Mouse (Mus musculus) heart, adult 2 months (tissue): Measurements from ENCODE around the gene Arg2. TPM values are rescaled to one million over a fixed set of nuclear protein-coding genes. Genes with fewer than 3 reads are reported as not detected.

Experiments used
- DNase-seq, 2 experiments: peaks; one replicate each; pipeline ENCODE4 v3.0.0; 2021
- H3K27ac ChIP-seq: fragments of 200-600 bp; 2 replicates; pipeline ENCODE4 v1.8.1; 2022
- H3K27me3 ChIP-seq: fragments of 200-500 bp; 2 replicates; pipeline ENCODE4 v1.6.1; 2012; ENCODE audit warnings: mild to moderate bottlenecking, low read length, inconsistent platforms, mixed read lengths; ENCODE audit not compliant: control insufficient read depth, insufficient read depth
- H3K36me3 ChIP-seq: fragments of 200-500 bp; 2 replicates; pipeline ENCODE4 v1.6.1; 2012; ENCODE audit warnings: low read length, inconsistent platforms; ENCODE audit not compliant: control insufficient read depth, insufficient read depth
- H3K4me1 ChIP-seq: fragments of 200-500 bp; 2 replicates; pipeline ENCODE4 v1.6.1; 2011; ENCODE audit warnings: low read length; ENCODE audit not compliant: control insufficient read depth, insufficient read depth
- H3K4me3 ChIP-seq: fragments of 200-600 bp; 2 replicates; pipeline ENCODE4 v1.8.1; 2022
- H3K79me2 ChIP-seq: fragments of 200-500 bp; replicated peaks from 2 replicates; pipeline ENCODE4 v1.6.1; 2012; ENCODE audit warnings: mild to moderate bottlenecking, inconsistent platforms, low read length, moderate library complexity, mixed read lengths; ENCODE audit not compliant: control insufficient read depth, insufficient read depth
- H3K9ac ChIP-seq: fragments of 200-500 bp; 2 replicates; pipeline ENCODE4 v1.6.1; 2012; ENCODE audit warnings: low read depth, mild to moderate bottlenecking, control low read depth, inconsistent platforms, low read length, mixed read lengths
- CTCF ChIP-seq: fragments of 200-600 bp; IDR thresholded peaks from 2 replicates; pipeline ENCODE4 v1.8.1; 2022; ENCODE audit warnings: antibody characterized with exemption, mild to moderate bottlenecking, moderate library complexity
- EP300 ChIP-seq: fragments of 200-500 bp; IDR thresholded peaks from 2 replicates; pipeline ENCODE4 v1.6.1; 2011; ENCODE audit warnings: low read depth, low read length, control low read depth; ENCODE audit not compliant: insufficient read depth
- POLR2A ChIP-seq: fragments of 200-500 bp; IDR thresholded peaks from 2 replicates; pipeline ENCODE4 v1.6.1; 2011; ENCODE audit warnings: mild to moderate bottlenecking, low read depth, low read length, control low read depth; ENCODE audit not compliant: insufficient read depth
- WGBS: fragments of 180-500 bp; shearing (Covaris S2); methylation state at CpG from one replicate; pipeline ENCODE4 v1.1.7; 2018; 5-methylcytosine and 5-hydroxymethylcytosine counted together
- intact Hi-C: fragments of 180-260 bp; cut with DNase I; formaldehyde crosslinking; loops from one replicate; pipeline ENCODE4 v1.15.1; 2025
- polyA plus RNA-seq: library from polyadenylated mRNA; depleted of rRNA; stranded (reverse); fragments of >200 nt; gene quantifications from 2 replicates; pipeline ENCODE4 v1.2.3, GENCODE M21; 2012
- total RNA-seq, 2 experiments: library from RNA; stranded (reverse); gene quantifications; 2 replicates each; pipeline ENCODE4 v1.2.3; 2021

Arg2 gene
- total and polyA plus RNA-seq, 3 experiments, result 0.16 TPM; not detected in 2

- Histone ChIP-seq H3K4me3 (no peak overlapping the region), H3K79me2 (no peaks in the 10 kb centered on the region), H3K9ac (no peak overlapping the region), H3K27me3 (peaks cover 2% of the 10 kb centered on the region; the same call in 1 of the 2 replicates), H3K36me3 (no peaks in the 10 kb centered on the region), H3K4me1 (peaks cover 1% of the 10 kb centered on the region; the same call in 1 of the 2 replicates), H3K27ac (no peak overlapping the region)
- TF ChIP-seq POLR2A (no peak), CTCF (0 out of 2 replicates have a peak, but pooled peaks have one; percentile 2)
- no peak for DNase-seq
- intact Hi-C loops, result no loop called here
- 75% methylated on average over 2 of the region's 2 CpGs for WGBS
Observed at GRCm38 (mm10) chr12:79104544-79104943, 26.0 kb upstream of the Arg2 start.

DNA sequence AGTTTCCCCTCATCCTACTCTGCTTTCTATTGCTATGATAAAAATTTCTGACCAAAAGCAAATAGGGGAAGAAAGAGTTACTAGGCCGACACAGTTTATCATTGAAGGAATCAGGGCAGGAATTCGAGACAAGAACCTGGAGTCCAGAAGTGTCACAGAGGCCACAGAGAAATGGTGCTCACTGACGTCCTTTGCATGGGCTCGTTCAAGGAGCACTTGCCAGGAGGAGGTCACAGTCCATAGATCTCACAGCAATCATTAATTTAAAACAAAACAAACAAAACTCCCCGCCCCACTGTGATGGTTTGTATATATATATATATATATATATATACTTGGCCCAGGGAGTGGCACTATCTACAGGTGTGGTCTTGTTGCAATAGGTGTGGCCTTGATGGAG is 25.3 kb upstream of the Arg2 start:
- Histone ChIP-seq H3K27ac (no peak overlapping the region), H3K36me3 (no peaks in the 10 kb centered on the region), H3K79me2 (no peaks in the 10 kb centered on the region), H3K27me3 (peaks cover 2% of the 10 kb centered on the region; the same call in 1 of the 2 replicates), H3K9ac (no peak overlapping the region), H3K4me3 (no peak overlapping the region), H3K4me1 (peaks cover 1% of the 10 kb centered on the region; the same call in 1 of the 2 replicates)
- intact Hi-C loops, result no loop called here
- TF ChIP-seq EP300 (no peak), CTCF (no peak), POLR2A (no peak)
- 87% methylated on average over 5 of the region's 5 CpGs for WGBS
- no peak for DNase-seq

DNA sequence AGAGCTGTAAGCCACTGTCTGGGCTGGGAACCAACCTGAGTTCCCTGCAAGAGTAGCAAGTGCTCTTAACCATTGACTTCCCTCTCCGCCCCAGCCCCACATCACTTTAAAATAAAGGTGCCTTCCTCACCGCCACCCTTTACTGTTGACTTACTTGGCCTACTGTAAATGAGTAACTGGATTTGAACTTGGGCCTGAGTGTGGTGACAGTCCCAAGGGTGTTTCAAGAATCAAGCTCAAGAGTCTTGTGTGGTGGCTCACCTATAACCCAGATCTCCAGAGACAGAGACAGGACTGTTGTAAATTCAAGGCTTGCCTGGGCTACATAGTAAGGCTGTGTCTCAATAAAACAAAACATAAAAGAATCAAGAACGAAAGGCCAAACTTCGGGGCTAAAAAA is 11.6 kb upstream of the Arg2 start:
- H3K27me3 ChIP-seq, result no peaks in the 10 kb centered on the region
- no peak for TF ChIP-seq EP300
- TF ChIP-seq CTCF, result no peak
- TF ChIP-seq POLR2A, result no peak
- H3K9ac ChIP-seq, result no peak overlapping the region
- H3K27ac ChIP-seq, result no peak overlapping the region
- intact Hi-C loops, result no loop called here
- no peak overlapping the region for H3K4me3 ChIP-seq
- no peaks in the 10 kb centered on the region for H3K4me1 ChIP-seq
- WGBS, result 80% methylated on average over 4 of the region's 4 CpGs
- H3K36me3 ChIP-seq, result no peaks in the 10 kb centered on the region
- no peak for DNase-seq
- H3K79me2 ChIP-seq, result no peaks in the 10 kb centered on the region

GRCm38 (mm10) chr12:79122820-79123219 is 7.8 kb upstream of the Arg2 start:
- DNase-seq, result no peak
- 29% methylated on average over 3 of the region's 3 CpGs for WGBS
- TF ChIP-seq CTCF (peak; percentile 42), EP300 (no peak)

DNA sequence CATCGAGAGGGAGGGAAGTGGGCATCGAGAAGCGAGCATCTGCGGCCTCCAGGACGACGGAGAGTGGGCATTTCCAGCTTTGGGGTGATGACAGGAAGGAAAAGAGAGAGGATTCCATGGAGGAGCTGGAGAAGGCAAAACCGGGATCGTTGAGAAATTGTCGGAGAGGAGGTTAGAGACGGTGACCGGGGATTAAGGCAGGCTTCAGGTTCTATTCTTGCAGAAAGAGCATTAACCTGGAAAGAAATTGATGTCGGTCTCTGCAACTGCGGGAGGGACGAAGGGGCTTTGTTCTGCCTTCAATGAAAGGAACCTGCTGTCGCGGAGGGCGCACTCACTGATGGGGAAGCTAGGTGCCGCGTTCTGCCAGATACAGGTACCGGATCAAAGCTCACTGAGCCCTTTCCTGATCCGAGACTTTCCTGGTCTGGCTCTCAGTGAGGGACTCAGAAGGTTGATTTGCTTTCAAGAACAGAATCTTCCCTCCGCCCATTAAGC is 650 bp downstream of the Arg2 start:
- Histone ChIP-seq H3K79me2 (no peaks in the 10 kb centered on the region), H3K36me3 (no peaks in the 10 kb centered on the region), H3K4me1 (no peaks in the 10 kb centered on the region), H3K27me3 (peaks cover 10% of the 10 kb centered on the region), H3K4me3 (no peak overlapping the region), H3K9ac (no peak overlapping the region), H3K27ac (no peak overlapping the region)
- WGBS, result 2% methylated on average over 22 of the region's 22 CpGs
- DNase-seq, result no peak
- intact Hi-C loops, result no loop called here
- TF ChIP-seq EP300 (no peak), POLR2A (no peak), CTCF (no peak)

More at GRCm38 (mm10) chr12:79122820-79123219, 7.8 kb upstream of the Arg2 start:
- H3K79me2 ChIP-seq, result no peaks in the 10 kb centered on the region
- no peak overlapping the region for H3K9ac ChIP-seq
- intact Hi-C loops, result no loop called here
- no peak overlapping the region for H3K4me3 ChIP-seq
- no peak overlapping the region for H3K27ac ChIP-seq
- H3K4me1 ChIP-seq, result no peaks in the 10 kb centered on the region
- H3K27me3 ChIP-seq, result no peaks in the 10 kb centered on the region
- H3K36me3 ChIP-seq, result no peaks in the 10 kb centered on the region

DNA sequence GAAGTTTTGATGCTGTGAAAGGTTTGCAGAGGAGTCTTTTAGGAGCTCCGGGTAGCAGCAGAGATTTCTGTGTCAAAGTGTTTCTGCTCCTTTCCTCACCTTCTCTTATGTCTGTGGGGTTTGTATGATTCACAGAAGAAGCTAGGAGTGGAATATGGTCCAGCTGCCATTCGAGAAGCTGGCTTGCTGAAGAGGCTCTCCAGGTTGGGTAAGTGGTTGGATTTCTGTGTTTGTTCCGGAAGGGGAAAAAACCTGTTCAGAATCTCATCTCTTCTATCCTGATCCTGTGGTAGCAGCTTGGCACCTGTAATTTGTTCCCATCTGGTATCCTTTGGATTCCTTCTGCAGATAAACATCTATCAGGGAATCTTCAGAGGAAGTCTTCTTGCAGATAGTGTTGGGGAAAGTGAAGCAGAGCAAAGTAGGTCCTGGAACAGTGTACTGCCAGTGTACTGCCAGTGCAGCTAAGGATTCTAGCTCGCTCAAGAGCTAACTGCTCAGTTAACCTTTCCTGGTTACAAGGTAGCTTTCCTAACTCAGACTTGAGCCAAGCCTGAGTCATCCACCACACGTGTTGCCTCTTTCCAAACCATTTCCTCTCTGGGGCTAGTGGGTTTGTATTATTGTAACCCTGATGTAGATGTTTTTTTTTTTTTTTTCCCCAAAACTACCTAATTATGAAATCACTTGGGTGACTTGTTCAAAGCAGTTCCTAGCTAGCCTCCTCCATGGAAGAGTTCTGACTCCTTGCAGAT is 1.3 kb downstream of the Arg2 start:
- Histone ChIP-seq H3K36me3 (no peaks in the 10 kb centered on the region), H3K9ac (no peak overlapping the region), H3K4me1 (no peaks in the 10 kb centered on the region), H3K27ac (no peak overlapping the region), H3K27me3 (peaks cover 10% of the 10 kb centered on the region), H3K79me2 (no peaks in the 10 kb centered on the region), H3K4me3 (no peak overlapping the region)
- intact Hi-C loops, result no loop called here
- TF ChIP-seq POLR2A (no peak), CTCF (no peak), EP300 (no peak)
- WGBS, result 31% methylated on average over 5 of the region's 5 CpGs
- DNase-seq, result no peak
